Mouse (Mus musculus) spleen, adult 2 months (tissue): Measurements from ENCODE around the gene Diras1.

ENCODE experiments used
- CTCF ChIP-seq: fragments of 200-500 bp; IDR thresholded peaks from 2 replicates; pipeline ENCODE4 v1.5.1; 2011; ENCODE audit warnings: mild to moderate bottlenecking, inconsistent platforms; ENCODE audit not compliant: insufficient read depth, insufficient read length, insufficient replicate concordance; ENCODE audit errors: extremely low read depth
- POLR2A ChIP-seq: fragments of 200-500 bp; IDR thresholded peaks from 2 replicates; pipeline ENCODE4 v1.6.1; 2011; ENCODE audit warnings: low read depth, low read length, inconsistent platforms

GRCm38 (mm10) chr10:81059603-81060543 lies 34.4 kb upstream of the Diras1 start, which contains the start of gene Sgta:
- TF ChIP-seq CTCF (no peak), POLR2A (peak; percentile 18; the same call in 1 of the 2 replicates)
